Mouse (Mus musculus) frontal cortex, adult 2 months (tissue): ENCODE data around the gene Trak1. TPM values are rescaled to one million over a fixed set of nuclear protein-coding genes. Genes with fewer than 3 reads are reported as not detected.

Experiments
- polyA plus RNA-seq: library from polyadenylated mRNA; depleted of rRNA; stranded (reverse); fragments of >200 nt; gene quantifications from 2 replicates; pipeline ENCODE4 v1.2.3, GENCODE M21; 2012; rRNA removed

Trak1 gene
- polyA plus RNA-seq, 1 experiment, result 139 TPM

Other genes with a start within 250 kb of the Trak1 start
- 5.9 and 6.2 TPM in 2 replicates for gene Ulk4, start 20.3 kb upstream of the Trak1 start, polyA plus RNA-seq
- 1,294 and 1,474 TPM in 2 replicates for gene Cck, start 198.2 kb downstream of the Trak1 start, polyA plus RNA-seq